Mouse (Mus musculus): ENCODE measurements around the gene Filip1.

GRCm38 (mm10) chr9:79869512-79869911 is 143.1 kb downstream of the Filip1 start:
- no peak for TF ChIP-seq GATA1 (IDR thresholded peaks at IDR 0.05; ENCODE audit: borderline replicate concordance, low read length)
- no peak for TF ChIP-seq FLI1 (IDR thresholded peaks at IDR 0.05; ENCODE audit: low read length)
